Mouse (Mus musculus): ENCODE measurements around the gene Slc25a29. TPM values are rescaled to one million over a fixed set of nuclear protein-coding genes. Genes with fewer than 3 reads are reported as not detected.
A peak's percentile ranks its signal among the peaks of the same experiment; 100 is the strongest.

The Slc25a29 gene
- polyA plus RNA-seq, 1 experiment, result 12.7 TPM

DNA sequence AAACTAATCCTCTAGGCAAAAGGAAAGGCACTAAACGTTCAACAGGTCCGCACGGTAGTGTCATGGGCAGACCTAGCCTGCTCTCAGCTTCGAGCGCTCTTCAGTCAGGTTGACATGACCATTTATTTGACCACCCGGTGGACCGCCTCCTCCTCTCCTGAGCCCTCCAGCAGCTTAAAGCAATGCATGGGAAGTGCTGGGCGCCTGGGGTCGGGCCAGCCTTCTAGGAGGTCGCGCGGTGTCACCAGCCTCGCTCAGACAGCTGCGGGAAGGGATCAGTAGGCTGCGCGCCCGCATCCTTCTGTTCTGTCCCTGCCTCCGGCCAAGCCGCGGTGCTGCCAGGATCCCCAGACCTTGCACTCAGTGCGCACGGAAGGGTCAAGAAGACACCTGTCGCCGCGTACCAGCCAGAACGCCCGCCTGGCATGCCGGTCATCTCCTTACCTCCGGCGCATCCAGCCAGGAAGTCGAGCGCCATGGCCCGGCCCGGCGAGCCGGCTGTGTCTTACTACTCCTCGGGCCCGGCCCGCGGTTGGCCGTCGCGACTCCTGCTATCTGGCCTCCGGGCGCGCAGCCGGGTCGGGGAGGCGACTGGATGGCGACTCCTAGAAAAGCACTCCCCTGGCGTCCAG, 359 bp downstream of the Slc25a29 start:
- H3K27ac ChIP-seq (ENCODE audit: insufficient read depth, low read depth, low read length), result peak overlapping the region; percentile 41

GRCm38 (mm10) chr12:108834786-108835185, 897 bp downstream of the Slc25a29 start:
- TF ChIP-seq CTCF (conservative IDR thresholded peaks at IDR 0.05; ENCODE audit: insufficient read depth, insufficient read length, low read depth, low read length), result no peak
- no peak for TF ChIP-seq POLR2A (IDR thresholded peaks at IDR 0.05; ENCODE audit: low read depth, low read length)
- DNase-seq, result no peak
- Histone ChIP-seq H3K27me3 (replicated peaks; ENCODE audit: control insufficient read depth, insufficient read depth, low read length) (no peaks in the 10 kb centered on the region), H3K4me3 (ENCODE audit: insufficient read depth, low read depth, low read length) (peak overlapping the region; percentile 76), H3K36me3 (ENCODE audit: control insufficient read depth, insufficient read depth, low read length) (no peaks in the 10 kb centered on the region), H3K4me1 (ENCODE audit: control insufficient read depth, insufficient read depth, low read length) (peaks cover 21% of the 10 kb centered on the region), H3K27ac (ENCODE audit: insufficient read depth, low read depth, low read length) (no peak overlapping the region)
- 39% methylated on average over 5 of the region's 5 CpGs for WGBS

More for the DNA sequence above, 359 bp downstream of the Slc25a29 start:
- Histone ChIP-seq H3K4me3 (ENCODE audit: insufficient read depth, low read depth, low read length) (peak overlapping the region; percentile 76), H3K36me3 (ENCODE audit: control insufficient read depth, insufficient read depth, low read length) (no peaks in the 10 kb centered on the region), H3K27me3 (replicated peaks; ENCODE audit: control insufficient read depth, insufficient read depth, low read length) (no peaks in the 10 kb centered on the region), H3K4me1 (ENCODE audit: control insufficient read depth, insufficient read depth, low read length) (peaks cover 21% of the 10 kb centered on the region)
- whole genome bisulfite sequencing, result 4% methylated on average over 51 of the region's 51 CpGs
- no peak for DNase-seq
- TF ChIP-seq POLR2A (IDR thresholded peaks at IDR 0.05; ENCODE audit: low read depth, low read length), result no peak
- TF ChIP-seq CTCF (conservative IDR thresholded peaks at IDR 0.05; ENCODE audit: insufficient read depth, insufficient read length, low read depth, low read length), result no peak

DNA sequence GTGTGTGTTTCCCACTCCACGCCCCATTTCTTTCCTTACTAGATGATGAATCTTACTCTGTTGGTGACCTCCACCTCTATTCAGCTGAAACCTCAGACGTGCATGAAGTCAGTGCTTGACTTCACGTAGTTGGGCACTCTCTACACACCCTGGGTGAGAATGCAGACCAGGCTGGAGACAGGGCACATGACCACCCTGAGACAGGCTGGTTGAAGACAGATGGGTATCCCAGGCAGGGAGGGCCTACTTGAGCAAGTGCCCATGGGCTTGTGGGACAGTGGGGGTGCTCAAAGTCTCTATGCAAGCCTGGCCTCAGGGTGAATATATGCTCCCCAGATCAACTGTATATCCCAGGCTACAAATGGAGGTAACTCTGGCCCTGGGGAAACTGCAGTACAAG, 1.3 kb downstream of the Slc25a29 start:
- no peaks in the 10 kb centered on the region for H3K27me3 ChIP-seq (replicated peaks; ENCODE audit: control insufficient read depth, insufficient read depth, low read length)
- DNase-seq, result no peak
- H3K27ac ChIP-seq (ENCODE audit: insufficient read depth, low read depth, low read length), result no peak overlapping the region
- H3K4me1 ChIP-seq (ENCODE audit: control insufficient read depth, insufficient read depth, low read length), result peaks cover 21% of the 10 kb centered on the region
- 86% methylated on average over 3 of the region's 3 CpGs for WGBS
- H3K4me3 ChIP-seq (ENCODE audit: insufficient read depth, low read depth, low read length), result no peak overlapping the region
- no peak for TF ChIP-seq POLR2A (IDR thresholded peaks at IDR 0.05; ENCODE audit: low read depth, low read length)
- no peak for TF ChIP-seq CTCF (conservative IDR thresholded peaks at IDR 0.05; ENCODE audit: insufficient read depth, insufficient read length, low read depth, low read length)
- H3K36me3 ChIP-seq (ENCODE audit: control insufficient read depth, insufficient read depth, low read length), result no peaks in the 10 kb centered on the region

DNA sequence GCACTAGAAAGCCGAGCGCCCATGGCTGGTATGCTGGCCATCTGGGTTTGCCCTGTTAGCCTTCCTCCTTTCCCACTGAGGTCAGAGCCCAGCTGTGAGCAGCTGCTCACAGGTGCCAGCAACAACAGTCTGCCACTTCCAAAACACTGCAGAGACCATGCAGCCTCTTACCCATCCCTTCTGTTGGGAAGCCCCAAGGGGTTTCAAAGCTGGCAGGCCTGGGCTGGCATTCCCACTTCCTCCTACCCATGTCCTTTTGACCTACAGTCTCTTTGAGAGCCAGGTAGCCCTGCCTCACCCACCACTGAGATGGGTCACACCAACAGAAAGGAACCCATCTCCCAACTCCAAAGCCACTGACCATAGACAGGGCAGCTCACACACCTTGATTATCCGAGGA, 2.3 kb downstream of the Slc25a29 start:
- TF ChIP-seq CTCF (conservative IDR thresholded peaks at IDR 0.05; ENCODE audit: insufficient read depth, insufficient read length, low read depth, low read length), result no peak
- TF ChIP-seq POLR2A (IDR thresholded peaks at IDR 0.05; ENCODE audit: low read depth, low read length), result no peak
- Histone ChIP-seq H3K27ac (ENCODE audit: insufficient read depth, low read depth, low read length) (peak overlapping the region; percentile 45), H3K36me3 (ENCODE audit: control insufficient read depth, insufficient read depth, low read length) (no peaks in the 10 kb centered on the region), H3K4me1 (ENCODE audit: control insufficient read depth, insufficient read depth, low read length) (peaks cover 21% of the 10 kb centered on the region), H3K4me3 (ENCODE audit: insufficient read depth, low read depth, low read length) (no peak overlapping the region), H3K27me3 (replicated peaks; ENCODE audit: control insufficient read depth, insufficient read depth, low read length) (no peaks in the 10 kb centered on the region)
- WGBS, result 77% methylated on average over 3 of the region's 3 CpGs
- no peak for DNase-seq

DNA sequence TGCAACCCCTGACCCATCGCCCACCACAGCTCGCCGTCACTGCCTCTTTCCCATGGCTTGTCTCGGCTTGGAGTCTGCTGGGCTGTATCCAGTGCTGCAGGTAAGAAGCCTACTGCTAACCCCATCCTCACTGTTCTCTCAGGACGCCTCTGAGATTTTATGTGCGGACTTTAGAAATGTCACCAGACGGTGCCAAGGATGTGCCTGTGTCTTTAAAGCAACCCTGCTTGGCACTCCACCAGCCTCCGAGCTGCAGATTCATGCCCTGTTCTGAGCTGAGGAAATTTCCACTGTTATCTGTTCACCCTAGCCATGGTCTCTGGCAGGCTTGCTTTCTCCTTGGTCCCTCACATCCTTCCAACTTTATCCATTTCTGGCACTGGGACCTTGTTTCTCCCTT, 2.8 kb downstream of the Slc25a29 start:
- H3K27me3 ChIP-seq (replicated peaks; ENCODE audit: control insufficient read depth, insufficient read depth, low read length), result no peaks in the 10 kb centered on the region
- 62% methylated on average over 8 of the region's 8 CpGs for WGBS
- H3K27ac ChIP-seq (ENCODE audit: insufficient read depth, low read depth, low read length), result peak overlapping the region; percentile 45
- H3K36me3 ChIP-seq (ENCODE audit: control insufficient read depth, insufficient read depth, low read length), result no peaks in the 10 kb centered on the region
- H3K4me1 ChIP-seq (ENCODE audit: control insufficient read depth, insufficient read depth, low read length), result peaks cover 21% of the 10 kb centered on the region
- TF ChIP-seq POLR2A (IDR thresholded peaks at IDR 0.05; ENCODE audit: low read depth, low read length), result no peak
- no peak for TF ChIP-seq CTCF (conservative IDR thresholded peaks at IDR 0.05; ENCODE audit: insufficient read depth, insufficient read length, low read depth, low read length)
- DNase-seq, result peak; percentile 61
- H3K4me3 ChIP-seq (ENCODE audit: insufficient read depth, low read depth, low read length), result no peak overlapping the region

- peaks cover 16% of the 10 kb centered on the region for H3K4me1 ChIP-seq (ENCODE audit: control insufficient read depth, insufficient read depth, low read length)
- WGBS, result 31% methylated on average over 9 of the region's 9 CpGs
Observed at GRCm38 (mm10) chr12:108831966-108832643, 3.6 kb downstream of the Slc25a29 start.

GRCm38 (mm10) chr12:108830358-108830757, 5.3 kb downstream of the Slc25a29 start:
- WGBS, result 87% methylated on average over 6 of the region's 6 CpGs
- Histone ChIP-seq H3K27ac (ENCODE audit: insufficient read depth, low read depth, low read length) (no peak overlapping the region), H3K4me1 (ENCODE audit: control insufficient read depth, insufficient read depth, low read length) (peaks cover 10% of the 10 kb centered on the region; the same call in 1 of the 2 replicates), H3K27me3 (replicated peaks; ENCODE audit: control insufficient read depth, insufficient read depth, low read length) (no peaks in the 10 kb centered on the region), H3K36me3 (ENCODE audit: control insufficient read depth, insufficient read depth, low read length) (no peaks in the 10 kb centered on the region), H3K4me3 (ENCODE audit: insufficient read depth, low read depth, low read length) (no peak overlapping the region)
- DNase-seq, result no peak
- TF ChIP-seq CTCF (conservative IDR thresholded peaks at IDR 0.05; ENCODE audit: insufficient read depth, insufficient read length, low read depth, low read length), result no peak
- no peak for TF ChIP-seq POLR2A (IDR thresholded peaks at IDR 0.05; ENCODE audit: low read depth, low read length)

More at GRCm38 (mm10) chr12:108831966-108832643, 3.6 kb downstream of the Slc25a29 start:
- peak; percentile 86 for DNase-seq
- Histone ChIP-seq H3K4me3 (ENCODE audit: insufficient read depth, low read depth, low read length) (no peak overlapping the region), H3K27me3 (replicated peaks; ENCODE audit: control insufficient read depth, insufficient read depth, low read length) (no peaks in the 10 kb centered on the region), H3K36me3 (ENCODE audit: control insufficient read depth, insufficient read depth, low read length) (no peaks in the 10 kb centered on the region), H3K27ac (ENCODE audit: insufficient read depth, low read depth, low read length) (peak overlapping the region; percentile 45; the same call in 1 of the 2 replicates)
- TF ChIP-seq CTCF (conservative IDR thresholded peaks at IDR 0.05; ENCODE audit: insufficient read depth, insufficient read length, low read depth, low read length) (no peak), POLR2A (IDR thresholded peaks at IDR 0.05; ENCODE audit: low read depth, low read length) (no peak)

Measured in kidney, adult 2 months (tissue).